Mouse (Mus musculus): ENCODE results near the gene Crip3.

DNA sequence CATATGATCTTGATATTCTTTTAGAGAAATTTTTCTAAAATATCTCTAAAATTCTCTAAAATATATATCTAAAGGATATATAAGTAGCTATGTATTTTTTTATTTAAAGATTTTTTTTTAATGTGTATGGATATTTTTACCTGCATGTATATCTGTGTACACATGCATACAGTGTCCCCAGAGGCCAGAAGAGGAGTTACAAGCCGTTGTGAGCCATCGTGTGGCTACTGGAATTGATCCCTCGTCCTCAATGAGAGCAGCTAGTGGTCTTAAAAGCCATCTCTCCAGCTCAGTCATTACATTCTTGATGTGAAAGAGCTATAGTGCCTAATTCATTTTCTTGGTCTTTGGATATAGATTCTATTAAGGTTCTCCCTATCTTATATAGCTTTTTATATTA, 20.2 kb upstream of the Crip3 start:
- no peak for TF ChIP-seq USF1 (IDR thresholded peaks at IDR 0.05; ENCODE audit: low read depth)
- TF ChIP-seq CTCF (IDR thresholded peaks at IDR 0.05; ENCODE audit: control insufficient read depth, insufficient read depth, insufficient read length), result no peak
- TF ChIP-seq MYOD1 (IDR thresholded peaks at IDR 0.05; ENCODE audit: control insufficient read depth, insufficient read length, low read depth), result no peak
- no peak for TF ChIP-seq MYOG (IDR thresholded peaks at IDR 0.05; ENCODE audit: control insufficient read depth, extremely low read depth, insufficient read length)
- TF ChIP-seq MAX (IDR thresholded peaks at IDR 0.05), result no peak

Measured in C2C12 (cell line).